Mouse (Mus musculus) G1E (cell line): ENCODE data around the gene Ror2. TPM values are rescaled to one million over a fixed set of nuclear protein-coding genes. Genes with fewer than 3 reads are reported as not detected.

Experiments used
- ATAC-seq: 2 replicates; pipeline ENCODE4 v1.8.0; 2016; ENCODE audit warnings: mild to moderate bottlenecking; ENCODE audit not compliant: insufficient number of reproducible peaks, poor library complexity, low FRiP score, severe bottlenecking; ENCODE audit errors: extremely low read depth
- DNase-seq: peaks from one replicate; pipeline ENCODE4 v3.0.0; 2012; ENCODE audit warnings: low spot score
- H3K27me3 ChIP-seq: 2 replicates; pipeline ENCODE4 v1.6.1; 2012; ENCODE audit warnings: mild to moderate bottlenecking, low read length, inconsistent platforms; ENCODE audit not compliant: insufficient read depth
- H3K36me3 ChIP-seq: replicated peaks from 2 replicates; pipeline ENCODE3; 2012; ENCODE audit warnings: mild to moderate bottlenecking, inconsistent platforms
- H3K4me1 ChIP-seq: 2 replicates; pipeline ENCODE4 v1.6.1; 2012; ENCODE audit warnings: low read depth, low read length, inconsistent platforms, mixed read lengths; ENCODE audit not compliant: insufficient read depth
- H3K4me3 ChIP-seq: 2 replicates; pipeline ENCODE4 v1.5.1; 2012; ENCODE audit warnings: low read depth, mild to moderate bottlenecking, inconsistent platforms, low read length, moderate library complexity, mixed read lengths
- H3K9me3 ChIP-seq: replicated peaks from 2 replicates; pipeline ENCODE4 v1.6.1; 2012; ENCODE audit warnings: inconsistent platforms
- CTCF ChIP-seq: IDR thresholded peaks from 2 replicates; pipeline ENCODE4 v1.5.1; 2012; ENCODE audit warnings: low read depth, low read length, inconsistent platforms, mixed read lengths
- GATA1 ChIP-seq: IDR thresholded peaks from 2 replicates; pipeline ENCODE4 v1.6.1; 2012; ENCODE audit warnings: borderline replicate concordance, low read length, inconsistent platforms, mixed read lengths
- GATA2 ChIP-seq: IDR thresholded peaks from 2 replicates; pipeline ENCODE4 v1.6.1; 2012; ENCODE audit warnings: low read depth, low read length, inconsistent platforms, borderline replicate concordance
- POLR2AphosphoS5 ChIP-seq: IDR thresholded peaks from 2 replicates; pipeline ENCODE4 v1.6.1; 2012; ENCODE audit warnings: low read depth, low read length, inconsistent platforms; ENCODE audit not compliant: insufficient replicate concordance
- TAL1 ChIP-seq: conservative IDR thresholded peaks from 2 replicates; pipeline ENCODE4 v1.6.1; 2012; ENCODE audit warnings: low read depth, low read length, inconsistent platforms, mixed read lengths
- polyA plus RNA-seq: library from polyadenylated mRNA; stranded (reverse); fragments of >175 nt; gene quantifications from 2 replicates; pipeline ENCODE4 v1.2.3, GENCODE M21; 2012
- total RNA-seq, 2 experiments: library from RNA; stranded (forward) in 1 of 2; stranded (reverse) in 1 of 2; fragments of 200-1000 nt in 1 of 2; fragments of >200 nt in 1 of 2; fragmentation: Nextera tagmentation in 1 of 2; gene quantifications; 2 replicates each; pipeline ENCODE4 v1.2.3; 2014 to 2017

Ror2 gene
- total and polyA plus RNA-seq, 3 experiments: not detected

- Histone ChIP-seq H3K27me3 (no peaks in the 10 kb centered on the region), H3K4me1 (no peaks in the 10 kb centered on the region), H3K4me3 (no peak overlapping the region), H3K36me3 (no peaks in the 10 kb centered on the region), H3K9me3 (peaks cover 67% of the 10 kb centered on the region)
- DNase-seq (no peak), ATAC-seq (no peak)
- TF ChIP-seq POLR2AphosphoS5: no peak
- TF ChIP-seq TAL1: no peak
- no peak for TF ChIP-seq GATA2
- TF ChIP-seq GATA1: no peak
- no peak for TF ChIP-seq CTCF
Measured at GRCm38 (mm10) chr13:53237455-53237854, 48.5 kb downstream of the Ror2 start.

DNA sequence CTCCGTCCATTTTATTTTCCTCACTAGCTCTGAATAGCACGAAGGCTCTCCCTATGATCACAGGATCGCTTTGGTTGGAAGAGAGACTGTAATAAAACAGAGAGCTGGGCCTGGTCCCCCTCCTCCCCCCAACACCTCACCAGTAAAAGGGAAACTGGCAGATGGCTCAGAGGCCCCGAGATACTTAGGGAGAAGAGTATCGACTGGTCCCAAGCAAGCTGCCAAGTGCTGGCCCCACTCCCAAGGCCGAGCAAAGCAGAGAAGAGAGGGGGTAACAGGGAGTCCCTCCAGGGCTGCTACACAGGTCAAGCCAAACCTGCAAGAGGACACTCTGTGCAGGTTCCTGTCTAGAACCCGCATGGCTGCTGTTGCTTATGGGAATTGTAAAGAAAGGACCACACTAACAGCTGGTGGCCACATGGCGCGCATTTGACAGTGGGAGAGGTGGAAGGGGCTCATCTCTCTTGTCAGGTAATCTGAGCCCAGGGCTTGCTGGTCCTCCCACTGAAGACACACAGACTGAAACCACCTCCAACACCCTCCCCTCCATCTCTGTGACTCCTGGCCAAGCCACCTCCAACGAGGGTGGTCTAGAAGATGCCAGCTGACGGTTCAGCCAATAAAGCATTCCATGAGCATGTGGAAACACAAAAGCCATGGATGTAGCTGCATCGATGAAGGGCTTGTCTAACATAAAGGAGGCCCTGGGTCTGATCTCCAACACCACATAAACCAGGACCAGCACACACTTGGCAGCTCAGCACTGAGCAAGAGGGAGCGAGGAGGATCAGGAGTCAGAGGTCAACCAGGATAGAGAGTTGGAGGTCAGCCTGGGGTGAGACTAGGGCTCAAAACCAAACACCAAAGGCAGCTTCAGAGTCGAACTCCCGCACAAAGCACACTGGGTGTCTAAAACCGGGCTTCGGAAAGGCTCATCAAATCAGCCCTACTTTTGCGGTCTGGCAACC is 49.2 kb downstream of the Ror2 start:
- Histone ChIP-seq H3K27me3 (no peaks in the 10 kb centered on the region), H3K4me3 (no peak overlapping the region), H3K4me1 (no peaks in the 10 kb centered on the region), H3K36me3 (no peaks in the 10 kb centered on the region), H3K9me3 (peaks cover 69% of the 10 kb centered on the region)
- TF ChIP-seq CTCF (no peak), POLR2AphosphoS5 (no peak), GATA2 (no peak), GATA1 (no peak), TAL1 (no peak)
- DNase-seq (no peak), ATAC-seq (no peak)

DNA sequence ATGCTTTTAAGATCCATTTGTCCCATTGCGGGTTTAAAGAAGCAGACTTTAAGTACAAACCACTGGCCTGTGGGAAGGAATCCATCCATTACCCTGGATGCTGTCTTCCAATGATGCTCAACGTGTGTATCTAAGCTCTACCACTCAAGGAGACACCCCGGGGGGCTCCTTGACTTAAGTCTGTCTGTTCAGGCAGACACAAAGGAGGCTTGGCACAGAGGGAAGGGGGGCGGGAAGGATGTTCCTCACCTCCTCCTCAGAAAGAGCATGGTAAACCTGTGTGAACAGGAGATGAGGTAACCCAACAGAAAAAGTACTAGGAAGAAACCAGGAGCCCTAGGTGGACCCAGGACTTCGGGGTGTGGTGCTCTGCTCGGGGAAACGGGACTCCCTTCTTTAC is 50.0 kb downstream of the Ror2 start:
- ATAC-seq: no peak
- Histone ChIP-seq H3K36me3 (no peaks in the 10 kb centered on the region), H3K4me3 (no peak overlapping the region), H3K4me1 (no peaks in the 10 kb centered on the region), H3K9me3 (peaks cover 66% of the 10 kb centered on the region), H3K27me3 (no peaks in the 10 kb centered on the region)
- no peak for DNase-seq
- TF ChIP-seq GATA2 (no peak), CTCF (no peak), POLR2AphosphoS5 (no peak), GATA1 (no peak), TAL1 (no peak)

DNA sequence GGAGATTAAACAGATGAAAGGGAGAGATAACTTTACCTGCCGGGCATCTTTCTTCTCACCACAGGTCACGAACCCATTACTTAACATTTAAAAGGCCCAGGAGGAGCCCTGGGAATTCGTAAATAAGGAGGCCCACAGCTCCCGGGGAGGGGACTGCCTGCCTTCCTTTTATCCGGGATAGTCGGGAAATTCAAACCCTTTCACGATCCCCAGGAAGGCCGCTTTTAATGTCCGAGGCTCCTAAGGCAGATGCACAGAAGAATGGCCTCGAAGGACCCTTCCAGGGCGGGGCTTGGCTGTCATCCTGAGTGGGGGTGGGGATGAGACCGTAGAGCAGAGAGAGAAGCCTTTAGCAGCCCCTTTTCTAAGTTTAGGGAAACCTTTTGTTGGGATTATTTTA is 51.1 kb downstream of the Ror2 start:
- Histone ChIP-seq H3K9me3 (peaks cover 68% of the 10 kb centered on the region), H3K27me3 (no peaks in the 10 kb centered on the region), H3K4me3 (no peak overlapping the region), H3K36me3 (no peaks in the 10 kb centered on the region), H3K4me1 (no peaks in the 10 kb centered on the region)
- no peak for ATAC-seq
- TF ChIP-seq GATA1 (no peak), CTCF (no peak), TAL1 (no peak), POLR2AphosphoS5 (no peak), GATA2 (no peak)
- no peak for DNase-seq

- Histone ChIP-seq H3K9me3 (peaks cover 75% of the 10 kb centered on the region), H3K36me3 (no peaks in the 10 kb centered on the region), H3K27me3 (no peaks in the 10 kb centered on the region), H3K4me3 (no peak overlapping the region; the same call in 1 of the 2 replicates), H3K4me1 (no peaks in the 10 kb centered on the region)
- no peak for ATAC-seq
- no peak for TF ChIP-seq GATA2
- no peak for TF ChIP-seq POLR2AphosphoS5
- no peak for TF ChIP-seq CTCF
- TF ChIP-seq TAL1: no peak
- no peak for TF ChIP-seq GATA1
- no peak for DNase-seq
Measured at GRCm38 (mm10) chr13:53233826-53234786, 51.8 kb downstream of the Ror2 start.
